Mouse (Mus musculus): ENCODE measurements at regions not wholly inside any gene's neighbourhood (a gene's known extent, or its start where the extent isn't known, plus 50 kb on each side); places are given as distances from the start of the nearest gene placed in this dataset.

GRCm38 (mm10) chr5:41994307-41994706, 73.5 kb upstream of the Gm16223 start:
- no peak for DNase-seq

- DNase-seq: no peak
Measured at GRCm38 (mm10) chr5:41983556-41983955, 84.2 kb upstream of the Gm16223 start.

GRCm38 (mm10) chr5:41975535-41975934, 92.2 kb upstream of the Gm16223 start:
- DNase-seq: no peak

GRCm38 (mm10) chr5:41971201-41971600, 96.6 kb upstream of the Gm16223 start:
- no peak for DNase-seq

GRCm38 (mm10) chr5:41966958-41967357, 100.8 kb upstream of the Gm16223 start:
- DNase-seq: no peak

GRCm38 (mm10) chr5:41947114-41947640, 103.1 kb upstream of the Bod1l start:
- DNase-seq: no peak

GRCm38 (mm10) chr5:41943399-41943798, 99.3 kb upstream of the Bod1l start:
- no peak for DNase-seq

- no peak for DNase-seq
Measured at GRCm38 (mm10) chr5:41942131-41942530, 98.0 kb upstream of the Bod1l start.

GRCm38 (mm10) chr5:41941216-41941615, 97.1 kb upstream of the Bod1l start:
- no peak for DNase-seq

GRCm38 (mm10) chr5:41939736-41940135, 95.6 kb upstream of the Bod1l start:
- no peak for DNase-seq

GRCm38 (mm10) chr5:41910053-41910452, 65.9 kb upstream of the Bod1l start:
- DNase-seq: peak; percentile 62

- no peak for DNase-seq
Measured at GRCm38 (mm10) chr5:41907749-41908148, 63.6 kb upstream of the Bod1l start.

- no peak for DNase-seq
Measured at GRCm38 (mm10) chr5:41904512-41904911, 60.4 kb upstream of the Bod1l start.

GRCm38 (mm10) chr5:41899237-41899636, 55.1 kb upstream of the Bod1l start:
- no peak for DNase-seq

GRCm38 (mm10) chr5:41898748-41899147, 54.6 kb upstream of the Bod1l start:
- DNase-seq: no peak
